Mouse (Mus musculus): ENCODE data around the gene Map3k10. TPM values are rescaled to one million over a fixed set of nuclear protein-coding genes. Genes with fewer than 3 reads are reported as not detected.
A peak's percentile ranks its signal among the peaks of the same experiment; 100 is the strongest.

The Map3k10 gene
- polyA plus RNA-seq, 1 experiment from 2014 or later: 6.9 TPM

DNA sequence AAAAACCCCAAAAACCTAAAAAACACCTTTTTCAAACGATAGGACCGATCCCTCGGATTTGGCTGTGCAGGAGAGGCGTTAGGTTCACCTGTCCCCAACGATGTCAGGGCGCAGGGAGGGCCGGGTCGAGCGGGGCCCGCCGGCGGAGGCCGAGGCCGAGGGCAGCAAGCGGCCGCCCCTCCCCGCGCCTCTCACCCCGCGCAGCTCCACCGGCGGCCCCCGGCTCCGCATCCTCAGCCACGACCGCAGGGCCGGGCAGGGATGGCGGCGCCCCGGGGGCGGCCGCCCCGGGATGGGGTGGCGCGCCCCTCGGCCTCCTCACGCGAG lies 240 bp downstream of the Map3k10 start:
- H3K9me3 ChIP-seq (ENCODE audit: low read depth, low read length): no peaks in the 10 kb centered on the region
- H3K4me1 ChIP-seq (ENCODE audit: insufficient read depth): peaks cover 12% of the 10 kb centered on the region; the same call in 1 of the 2 replicates
- peak overlapping the region; percentile 76 for H3K9ac ChIP-seq
- H3K27me3 ChIP-seq (ENCODE audit: insufficient read depth, low read length): no peaks in the 10 kb centered on the region
- DNase-seq (no peak), ATAC-seq (ENCODE audit: insufficient read depth) (peak; percentile 76)
- H3K4me3 ChIP-seq (ENCODE audit: low read depth, low read length): peak overlapping the region; percentile 87
- 0 out of 2 replicates have a peak, but pooled peaks cover 8% of the 10 kb centered on the region for H3K36me3 ChIP-seq (ENCODE audit: insufficient read depth)
- 0% methylated on average over 33 of the region's 38 CpGs for WGBS
- H3K4me2 ChIP-seq: peak overlapping the region; percentile 99
- TF ChIP-seq CTCF (IDR thresholded peaks at IDR 0.05; ENCODE audit: low read depth): no peak
- H3K27ac ChIP-seq (ENCODE audit: low read depth): peak overlapping the region; percentile 91

GRCm38 (mm10) chr7:27673575-27674131 lies 745 bp downstream of the Map3k10 start:
- Histone ChIP-seq H3K27ac (ENCODE audit: low read depth) (no peak overlapping the region), H3K27me3 (ENCODE audit: insufficient read depth, low read length) (no peaks in the 10 kb centered on the region), H3K4me1 (ENCODE audit: insufficient read depth) (peaks cover 12% of the 10 kb centered on the region; the same call in 1 of the 2 replicates), H3K4me2 (peak overlapping the region; percentile 99), H3K4me3 (ENCODE audit: low read depth, low read length) (peak overlapping the region; percentile 87), H3K9me3 (ENCODE audit: low read depth, low read length) (no peaks in the 10 kb centered on the region), H3K9ac (peak overlapping the region; percentile 76), H3K36me3 (ENCODE audit: insufficient read depth) (0 out of 2 replicates have a peak, but pooled peaks cover 8% of the 10 kb centered on the region)
- peak; percentile 40 for DNase-seq
- TF ChIP-seq CTCF (IDR thresholded peaks at IDR 0.05; ENCODE audit: low read depth): no peak
- ATAC-seq (ENCODE audit: insufficient read depth): peak; percentile 13; the same call in 1 of the 2 replicates
- under 1% methylated on average over 46 of the region's 52 CpGs for WGBS

GRCm38 (mm10) chr7:27673064-27673574 lies 1.3 kb downstream of the Map3k10 start:
- Histone ChIP-seq H3K4me2 (peak overlapping the region; percentile 99), H3K4me1 (ENCODE audit: insufficient read depth) (peaks cover 12% of the 10 kb centered on the region; the same call in 1 of the 2 replicates), H3K9me3 (ENCODE audit: low read depth, low read length) (no peaks in the 10 kb centered on the region), H3K9ac (peak overlapping the region; percentile 76), H3K36me3 (ENCODE audit: insufficient read depth) (0 out of 2 replicates have a peak, but pooled peaks cover 8% of the 10 kb centered on the region), H3K27me3 (ENCODE audit: insufficient read depth, low read length) (no peaks in the 10 kb centered on the region), H3K4me3 (ENCODE audit: low read depth, low read length) (peak overlapping the region; percentile 87), H3K27ac (ENCODE audit: low read depth) (no peak overlapping the region)
- ATAC-seq (ENCODE audit: insufficient read depth) (no peak), DNase-seq (no peak)
- WGBS: 50% methylated on average over 9 of the region's 9 CpGs
- 0 out of 2 replicates have a peak, but pooled peaks have one; percentile 10 for TF ChIP-seq CTCF (IDR thresholded peaks at IDR 0.05; ENCODE audit: low read depth)

DNA sequence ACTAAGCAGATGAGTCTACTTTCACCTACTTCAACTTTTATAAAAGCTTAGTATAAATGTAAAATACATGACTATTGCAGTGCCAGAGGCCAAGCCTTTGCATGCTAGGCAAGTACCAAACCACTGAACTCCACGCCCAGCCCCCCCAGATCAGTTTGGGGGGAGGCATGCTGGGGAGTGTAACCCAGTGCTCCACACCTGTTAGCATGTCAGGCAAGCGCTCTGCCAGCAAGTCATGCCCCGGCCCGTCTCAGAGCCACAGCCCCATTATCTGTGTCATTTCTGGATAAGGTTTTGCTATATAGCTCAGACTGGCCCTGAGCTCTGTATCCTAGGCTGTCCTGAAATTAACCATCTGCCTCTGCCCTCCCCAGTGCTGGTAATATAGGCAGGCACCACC lies 12.4 kb downstream of the Map3k10 start:
- no peak for DNase-seq
- H3K27me3 ChIP-seq (ENCODE audit: insufficient read depth, low read length): peaks cover 22% of the 10 kb centered on the region; the same call in 1 of the 2 replicates
- no peak overlapping the region for H3K27ac ChIP-seq (ENCODE audit: low read depth)

GRCm38 (mm10) chr7:27658712-27659663 lies 15.4 kb downstream of the Map3k10 start:
- peaks cover 27% of the 10 kb centered on the region; the same call in 1 of the 2 replicates for H3K36me3 ChIP-seq (ENCODE audit: insufficient read depth)
- no peak for DNase-seq
- H3K4me3 ChIP-seq (ENCODE audit: low read depth, low read length): no peak overlapping the region
- H3K4me2 ChIP-seq: no peak overlapping the region
- no peak for ATAC-seq (ENCODE audit: insufficient read depth)
- WGBS: 61% methylated on average over 14 of the region's 14 CpGs
- no peaks in the 10 kb centered on the region for H3K4me1 ChIP-seq (ENCODE audit: insufficient read depth)
- peaks cover 51% of the 10 kb centered on the region for H3K27me3 ChIP-seq (ENCODE audit: insufficient read depth, low read length)
- TF ChIP-seq CTCF (IDR thresholded peaks at IDR 0.05; ENCODE audit: low read depth): 0 out of 2 replicates have a peak, but pooled peaks have one; percentile 11
- H3K9me3 ChIP-seq (ENCODE audit: low read depth, low read length): no peaks in the 10 kb centered on the region
- H3K9ac ChIP-seq: no peak overlapping the region
- no peak overlapping the region for H3K27ac ChIP-seq (ENCODE audit: low read depth)

More for the DNA sequence above, 12.4 kb downstream of the Map3k10 start:
- no peak for TF ChIP-seq CTCF (IDR thresholded peaks at IDR 0.05; ENCODE audit: low read depth)
- peaks cover 27% of the 10 kb centered on the region for H3K36me3 ChIP-seq (ENCODE audit: insufficient read depth)
- WGBS: 84% methylated on average over 4 of the region's 4 CpGs
- H3K9me3 ChIP-seq (ENCODE audit: low read depth, low read length): no peaks in the 10 kb centered on the region
- H3K9ac ChIP-seq: no peak overlapping the region
- no peak overlapping the region for H3K4me2 ChIP-seq
- no peak for ATAC-seq (ENCODE audit: insufficient read depth)
- no peak overlapping the region for H3K4me3 ChIP-seq (ENCODE audit: low read depth, low read length)
- H3K4me1 ChIP-seq (ENCODE audit: insufficient read depth): no peaks in the 10 kb centered on the region

GRCm38 (mm10) chr7:27657824-27658395 lies 16.5 kb downstream of the Map3k10 start:
- Histone ChIP-seq H3K9ac (no peak overlapping the region), H3K4me1 (ENCODE audit: insufficient read depth) (no peaks in the 10 kb centered on the region), H3K9me3 (ENCODE audit: low read depth, low read length) (no peaks in the 10 kb centered on the region), H3K4me3 (ENCODE audit: low read depth, low read length) (no peak overlapping the region), H3K36me3 (ENCODE audit: insufficient read depth) (peaks cover 25% of the 10 kb centered on the region; the same call in 1 of the 2 replicates), H3K4me2 (no peak overlapping the region), H3K27ac (ENCODE audit: low read depth) (no peak overlapping the region), H3K27me3 (ENCODE audit: insufficient read depth, low read length) (peaks cover 61% of the 10 kb centered on the region)
- no peak for TF ChIP-seq CTCF (IDR thresholded peaks at IDR 0.05; ENCODE audit: low read depth)
- ATAC-seq (ENCODE audit: insufficient read depth): no peak
- WGBS: 27% methylated on average over 53 of the region's 53 CpGs
- no peak for DNase-seq
